Mouse (Mus musculus) kidney, embryonic 16.5 days (tissue): ENCODE measurements at regions not wholly inside any gene's neighbourhood (a gene's known extent, or its start where the extent isn't known, plus 50 kb on each side); places are given as distances from the start of the nearest gene placed in this dataset.

Experiments
- ATAC-seq: fragments of 200-750 bp; cut with Nextera tagmentation; 2 replicates; pipeline ENCODE4 v1.8.0; 2017; ENCODE audit warnings: moderate TSS enrichment; ENCODE audit not compliant: low FRiP score, low TSS enrichment
- H3K27ac ChIP-seq: fragments of 300-500 bp; sonication (generic); 2 replicates; pipeline ENCODE4 v1.5.1; 2014; ENCODE audit warnings: low read length
- H3K27me3 ChIP-seq: fragments of 300-500 bp; sonication (generic); 2 replicates; pipeline ENCODE4 v1.6.1; 2014; ENCODE audit warnings: low read length, control low read depth, mixed read lengths; ENCODE audit not compliant: insufficient read depth
- H3K36me3 ChIP-seq: fragments of 300-500 bp; sonication (generic); 2 replicates; pipeline ENCODE4 v1.6.1; 2014; ENCODE audit warnings: low read length, control low read depth, mixed read lengths; ENCODE audit not compliant: insufficient read depth
- H3K4me1 ChIP-seq: fragments of 300-500 bp; sonication (generic); 2 replicates; pipeline ENCODE4 v1.6.1; 2014; ENCODE audit warnings: low read length, control low read depth, mixed read lengths; ENCODE audit not compliant: insufficient read depth
- H3K4me2 ChIP-seq: fragments of 300-500 bp; sonication (generic); replicated peaks from 2 replicates; pipeline ENCODE4 v1.6.1; 2014; ENCODE audit warnings: low read depth, low read length
- H3K4me3 ChIP-seq: fragments of 300-500 bp; sonication (generic); 2 replicates; pipeline ENCODE4 v1.5.1; 2014; ENCODE audit warnings: mild to moderate bottlenecking, low read length
- H3K9ac ChIP-seq: fragments of 300-500 bp; sonication (generic); replicated peaks from 2 replicates; pipeline ENCODE4 v1.6.1; 2014; ENCODE audit warnings: low read length
- H3K9me3 ChIP-seq: fragments of 300-500 bp; sonication (generic); 2 replicates; pipeline ENCODE4 v1.6.1; 2016; ENCODE audit warnings: low read length, control low read depth
- WGBS: fragments of 180-500 bp; shearing (Covaris S2); extraction: QIAGEN DNeasy Blood & Tissue Kit; methylation state at CpG from one replicate; pipeline ENCODE4 v1.1.7; 2014; 5-methylcytosine and 5-hydroxymethylcytosine counted together

DNA sequence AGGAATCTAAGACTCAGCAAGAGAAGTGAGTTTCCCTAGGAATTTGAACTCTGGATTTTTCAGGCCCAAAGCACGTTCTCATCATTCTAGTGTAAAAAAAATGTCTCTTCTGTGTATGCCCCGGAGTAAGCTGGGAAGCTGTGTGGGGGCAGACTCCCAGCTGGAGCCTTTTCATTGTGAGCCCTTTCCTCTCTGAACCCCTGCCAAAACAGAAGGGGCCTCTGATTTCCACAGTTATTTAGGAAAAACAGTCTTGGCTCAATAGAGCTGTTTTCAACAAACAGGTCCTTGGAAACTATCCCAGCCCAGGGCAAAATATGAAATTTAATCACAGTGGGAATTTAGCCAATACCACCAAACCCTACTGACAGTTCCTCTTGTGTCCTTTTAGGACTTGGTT, 70.2 kb upstream of the Srrm4 start:
- no peaks in the 10 kb centered on the region for H3K27me3 ChIP-seq
- no peak overlapping the region for H3K4me3 ChIP-seq
- no peaks in the 10 kb centered on the region for H3K36me3 ChIP-seq
- no peaks in the 10 kb centered on the region for H3K9me3 ChIP-seq
- ATAC-seq: no peak
- no peak overlapping the region for H3K4me2 ChIP-seq
- no peak overlapping the region for H3K27ac ChIP-seq
- no peak overlapping the region for H3K9ac ChIP-seq
- H3K4me1 ChIP-seq: no peaks in the 10 kb centered on the region
- 62% methylated on average over 2 of the region's 2 CpGs for WGBS

DNA sequence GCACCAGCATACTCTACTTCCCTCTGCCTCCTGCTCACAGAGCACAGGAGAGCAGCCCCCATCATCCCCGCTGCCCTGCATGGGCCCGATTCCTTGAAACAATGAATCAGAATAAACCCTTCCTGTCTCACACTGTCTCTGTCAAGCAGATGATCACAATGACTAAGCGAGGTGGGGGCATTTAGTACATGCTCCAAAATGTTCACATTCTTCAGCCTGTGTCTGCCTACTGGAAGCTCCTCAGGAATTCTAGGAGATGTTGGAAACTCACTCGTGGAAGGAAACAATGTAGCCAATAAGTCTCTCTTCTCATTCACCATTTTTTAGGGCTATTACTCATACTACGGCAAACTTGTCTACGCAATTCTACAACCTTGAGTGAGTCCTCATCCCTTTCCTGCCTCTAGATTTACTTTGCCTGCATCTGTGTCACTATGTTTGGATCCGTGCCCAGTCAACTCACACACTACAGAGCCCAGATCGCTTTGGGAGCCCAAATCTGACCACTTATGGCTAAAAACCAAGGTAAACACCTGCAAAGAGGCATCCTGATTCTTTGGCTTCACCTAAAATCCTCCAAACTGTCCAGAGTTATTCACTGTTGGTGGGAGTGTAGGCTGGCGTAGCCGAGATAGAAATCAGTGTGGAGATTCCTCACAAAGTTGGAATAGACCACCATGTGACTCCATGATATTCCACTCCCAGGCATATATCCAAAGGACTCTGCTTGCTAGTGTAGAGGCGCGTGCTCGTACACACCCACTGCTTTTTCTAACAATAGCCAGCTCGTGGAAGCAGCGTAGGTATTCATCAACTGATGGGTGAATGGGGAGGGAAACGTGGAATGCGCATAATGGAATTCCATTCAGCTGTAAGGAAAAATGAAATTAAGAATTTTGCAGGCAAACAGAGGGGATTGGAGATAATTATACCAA, 63.1 kb upstream of the Srrm4 start:
- Histone ChIP-seq H3K27me3 (no peaks in the 10 kb centered on the region), H3K4me3 (no peak overlapping the region), H3K4me1 (no peaks in the 10 kb centered on the region), H3K36me3 (no peaks in the 10 kb centered on the region), H3K9ac (no peak overlapping the region), H3K27ac (no peak overlapping the region), H3K9me3 (no peaks in the 10 kb centered on the region), H3K4me2 (no peak overlapping the region)
- WGBS: 86% methylated on average over 17 of the region's 17 CpGs
- no peak for ATAC-seq
